Mouse (Mus musculus) granulocyte monocyte progenitor cell, adult 5-6 weeks (primary cell): ENCODE measurements around the gene Ndufaf4. TPM values are rescaled to one million over a fixed set of nuclear protein-coding genes. Genes with fewer than 3 reads are reported as not detected.
"Not testable (repeated sequence)": the region's sequence is repeated elsewhere in the genome, so short reads cannot be mapped to it uniquely, and the experiment has no call there.

Source experiments
- ATAC-seq: replicated peaks from 2 replicates; pipeline ENCODE4 v1.8.0; 2016; ENCODE audit warnings: mild to moderate bottlenecking, moderate TSS enrichment, inconsistent platforms; ENCODE audit not compliant: poor library complexity, severe bottlenecking
- total RNA-seq, 2 experiments: library from RNA; stranded (forward) in 1 of 2; stranded (reverse) in 1 of 2; fragments of 200-712, 200-1000 nt in 1 of 2; fragments of >200 nt in 1 of 2; fragmentation: Nextera tagmentation in 1 of 2; gene quantifications; 2 replicates each; pipeline ENCODE4 v1.2.3; 2014 to 2017

The Ndufaf4 gene
- total RNA-seq (2014; fragmentation: Nextera tagmentation): 37.7 and 42.8 TPM in 2 replicates
- 41.3 and 48.9 TPM in 2 replicates for total RNA-seq (2017)

DNA sequence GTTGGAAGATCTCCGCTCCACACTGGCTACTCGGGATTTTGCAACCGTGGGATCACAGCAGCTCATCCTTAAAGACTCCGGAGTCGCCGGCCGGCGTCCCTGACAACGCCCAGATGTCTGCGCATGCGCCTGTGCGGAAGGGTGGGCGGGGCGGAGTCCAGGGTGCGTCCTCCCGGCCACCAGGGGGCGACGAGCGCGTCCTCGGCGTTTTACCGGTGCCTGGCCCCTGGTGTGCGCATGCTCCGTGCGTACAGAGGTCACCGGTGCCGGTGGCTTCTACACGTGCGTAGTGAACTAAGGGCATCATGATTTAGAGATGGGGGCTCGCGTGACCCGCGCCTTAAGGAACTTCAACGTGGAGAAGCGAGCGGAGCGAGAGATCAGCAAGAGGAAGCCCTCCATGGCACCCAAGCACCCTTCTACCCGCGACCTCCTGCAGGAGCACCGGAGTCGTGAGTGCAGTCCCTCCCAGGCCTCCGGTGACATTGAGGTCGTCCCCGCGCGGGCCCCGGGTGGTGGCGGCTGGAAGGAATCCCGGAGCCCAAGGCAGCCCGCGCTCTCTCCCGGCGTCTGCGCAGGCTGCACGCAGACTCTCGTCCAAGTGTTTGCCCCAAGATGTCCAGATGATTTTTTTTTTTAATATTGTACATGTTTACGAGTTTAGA, at the start of gene Ndufaf4:
Ndufaf4 (plus strand) TSS at position 233 of the 665 bp plus-strand sequence.
- peak; percentile 94 for ATAC-seq

DNA sequence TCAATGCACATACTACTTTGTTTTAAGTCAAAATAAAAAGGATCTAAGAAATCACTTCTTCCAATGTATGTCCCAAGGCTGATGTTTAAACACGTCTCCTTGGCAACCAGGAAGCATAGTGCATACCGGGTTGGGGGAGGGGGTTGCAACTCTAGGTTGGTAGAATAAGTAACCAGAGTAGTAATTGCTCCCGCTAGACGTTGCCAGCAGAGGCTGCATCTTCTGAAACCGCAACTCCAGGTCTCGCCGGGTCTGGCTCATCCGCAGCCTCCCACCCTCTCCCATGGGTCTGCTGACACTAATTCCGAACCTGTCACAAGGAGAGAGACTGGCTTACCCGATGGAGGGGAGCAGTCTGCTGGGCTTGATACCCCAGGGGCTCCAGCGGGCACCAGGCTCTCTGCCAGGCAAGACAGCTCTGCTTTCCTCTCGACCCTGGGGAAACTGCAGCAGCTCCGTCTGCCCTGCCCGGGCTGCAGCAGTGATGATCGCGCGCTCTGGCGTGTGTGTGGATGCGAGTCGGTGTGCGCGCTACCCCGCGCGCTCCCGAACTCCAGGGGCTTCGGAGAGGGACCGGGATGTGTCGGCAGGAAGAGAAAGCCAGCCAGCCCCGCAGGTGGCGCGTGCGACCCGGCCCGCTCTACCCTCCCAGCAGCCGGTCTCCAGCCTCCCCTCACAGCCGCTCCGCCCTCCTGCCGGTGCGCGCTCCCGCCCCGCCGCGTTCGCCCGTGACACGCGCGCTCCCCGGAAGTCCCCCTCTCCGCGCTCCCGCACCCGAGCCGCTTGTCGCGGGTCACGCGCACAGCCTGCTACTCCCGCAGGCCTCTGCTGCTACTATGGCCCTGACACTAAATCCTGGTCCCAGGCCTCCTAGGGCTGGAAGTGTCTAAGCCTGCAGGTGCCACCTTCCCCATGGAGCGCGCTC, 47.2 kb upstream of the Ndufaf4 start, which contains the start of gene Klhl32:
Klhl32 (minus strand) TSS at position 724 of the 925 bp plus-strand sequence.
- ATAC-seq: peak; percentile 83

DNA sequence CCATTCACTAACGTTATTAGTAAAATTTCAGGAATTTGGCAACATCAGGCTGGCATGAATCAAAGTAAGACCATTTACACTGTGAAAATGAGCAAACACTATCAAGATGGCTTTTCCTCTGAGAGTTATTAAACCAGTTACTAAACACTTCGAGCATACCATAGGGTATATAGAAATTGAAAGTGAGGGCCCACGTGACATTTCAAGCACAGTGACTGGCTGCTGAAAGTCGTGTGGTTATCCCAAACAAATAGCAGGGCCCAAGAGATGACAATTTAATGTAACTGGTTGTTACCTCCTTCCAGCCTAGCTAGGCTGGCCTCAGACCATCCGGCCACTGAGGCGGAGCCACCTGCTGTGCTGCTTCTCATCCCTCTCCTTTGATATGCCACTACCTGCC, 32.2 kb upstream of the Ndufaf4 start:
- no peak for ATAC-seq

DNA sequence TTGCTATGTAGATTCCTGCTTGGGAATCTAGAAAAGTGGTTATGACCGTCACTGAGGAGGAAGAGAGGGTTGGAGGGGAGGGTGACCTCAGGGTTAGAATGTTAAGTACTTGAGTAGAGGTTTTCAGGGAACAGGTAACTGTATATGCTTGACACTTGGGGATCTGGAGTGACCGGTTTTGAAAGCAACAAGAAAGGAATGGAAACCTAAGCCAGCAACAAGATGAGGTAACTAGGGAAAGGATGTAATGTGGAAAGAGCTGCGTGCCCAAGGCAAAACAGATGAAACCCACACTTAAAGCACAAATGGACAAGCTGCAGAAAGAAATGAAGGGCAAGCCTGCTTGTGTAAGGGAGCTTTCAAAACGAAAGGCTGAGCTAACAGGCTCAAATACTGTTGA, 28.7 kb upstream of the Ndufaf4 start:
- no peak for ATAC-seq

DNA sequence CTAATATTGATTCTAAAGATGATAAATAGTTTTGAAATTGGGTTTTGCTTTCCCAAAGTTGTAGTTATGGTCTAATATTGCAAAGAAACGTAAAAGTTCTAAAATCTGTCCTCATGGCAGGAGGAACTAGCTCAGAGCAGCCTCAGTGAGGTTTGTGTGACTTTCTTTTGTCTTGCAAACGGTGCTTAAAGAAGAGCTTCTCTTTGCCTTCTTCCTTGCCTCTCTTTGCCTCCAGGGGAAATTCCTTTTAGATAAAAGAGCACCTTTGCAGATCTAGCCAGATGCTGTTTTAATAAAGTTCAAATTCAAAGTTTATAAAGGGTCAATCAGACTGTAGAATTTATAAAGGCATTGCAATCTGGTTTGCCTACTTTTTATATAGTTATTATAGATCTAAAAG, 8.5 kb upstream of the Ndufaf4 start:
- ATAC-seq: not testable (repeated sequence)

DNA sequence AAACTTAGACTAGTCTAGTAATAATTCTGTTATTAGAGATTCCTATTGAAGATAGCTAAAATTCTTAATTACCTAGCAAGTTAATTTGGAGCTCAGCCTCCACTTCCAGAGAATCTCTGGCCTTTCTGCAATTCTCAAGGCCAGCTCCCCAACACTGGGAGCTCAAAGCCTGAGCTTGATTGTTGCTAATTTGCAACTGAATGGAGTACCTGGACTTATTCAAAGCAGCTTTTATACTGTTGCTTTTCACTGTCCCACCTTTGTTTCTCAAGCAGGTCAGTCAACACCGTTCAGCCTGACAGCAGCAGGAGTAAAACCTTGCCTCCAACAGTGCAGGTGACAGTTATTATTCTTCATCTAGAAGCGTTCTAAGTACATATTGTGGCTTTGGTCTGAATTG, 5.6 kb upstream of the Ndufaf4 start:
- ATAC-seq: not testable (repeated sequence)

DNA sequence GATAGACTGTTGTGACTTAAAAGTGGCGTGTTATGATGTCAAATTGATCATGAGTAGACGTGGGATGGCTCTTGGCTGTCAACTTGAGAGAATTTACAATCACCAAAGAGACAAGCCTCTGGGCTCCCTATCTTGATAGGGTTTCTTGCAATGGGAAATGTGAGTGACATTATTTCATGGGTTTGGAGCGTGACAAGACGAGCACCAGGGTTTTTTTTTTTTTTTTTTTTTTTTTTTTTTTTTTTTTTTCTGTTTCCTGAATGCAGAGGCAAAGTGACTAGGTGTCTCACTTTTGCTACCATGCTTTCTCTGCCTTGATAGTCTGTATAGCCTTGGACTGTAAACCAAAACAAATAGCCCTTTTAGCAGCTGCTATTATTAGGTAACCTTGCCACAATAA, 3.3 kb upstream of the Ndufaf4 start:
- no peak for ATAC-seq

DNA sequence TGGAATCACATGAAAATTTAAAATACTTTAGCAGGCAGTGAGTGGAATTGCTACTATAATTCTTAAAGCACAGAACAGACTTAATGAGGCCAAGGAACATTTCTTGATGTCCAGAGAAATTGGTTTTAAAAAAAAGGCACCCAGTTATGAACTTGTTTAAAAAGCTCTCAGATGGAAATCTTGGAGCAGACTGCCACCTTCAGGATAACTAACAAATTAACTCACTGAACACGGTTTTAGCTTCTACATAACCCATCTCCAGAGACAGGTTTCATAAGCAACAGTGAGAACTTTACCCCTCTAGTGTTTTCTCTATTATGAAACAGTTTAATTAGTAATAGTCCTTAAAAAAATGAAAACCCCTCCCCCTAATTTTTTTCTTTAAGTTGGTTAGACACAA, 1.1 kb upstream of the Ndufaf4 start:
- ATAC-seq: peak; percentile 35

DNA sequence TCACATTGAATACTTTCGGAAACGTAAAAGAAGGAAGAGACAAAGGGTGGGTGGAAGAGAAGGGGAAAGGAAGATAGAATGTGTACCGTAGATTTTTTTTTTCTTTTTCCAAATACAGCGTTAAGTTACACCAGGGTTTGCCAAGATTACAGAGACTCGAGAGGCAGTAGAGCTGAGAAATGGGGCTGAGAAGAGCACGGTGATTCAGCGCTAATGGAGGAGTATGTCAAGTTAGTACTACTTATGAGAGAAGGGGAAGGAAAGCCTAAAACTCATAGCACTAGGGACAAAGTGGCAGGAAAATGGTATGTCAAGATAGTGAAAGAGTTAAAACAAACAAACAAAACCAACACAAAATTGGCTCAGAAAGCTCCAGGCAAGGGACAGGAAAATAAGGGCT, 532 bp upstream of the Ndufaf4 start:
- no peak for ATAC-seq

DNA sequence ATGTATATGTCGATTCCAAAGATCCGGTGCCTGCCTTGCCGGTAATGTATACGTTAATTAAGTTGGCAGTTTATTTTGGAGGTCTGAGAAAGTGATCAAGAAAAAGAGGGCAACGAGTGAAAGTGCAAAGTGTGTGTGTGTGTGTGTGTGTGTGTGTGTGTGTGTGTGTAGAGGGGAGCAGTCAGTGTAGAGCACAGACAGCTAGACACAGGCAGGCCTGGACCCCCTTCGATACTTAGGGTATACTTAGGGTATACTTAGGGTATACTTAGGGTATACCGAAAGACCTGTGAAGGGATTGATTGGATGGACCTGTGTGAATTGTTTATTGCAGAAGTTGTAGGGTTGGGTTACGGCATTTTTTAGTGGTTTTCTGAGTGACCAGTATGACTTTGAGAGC, 753 bp downstream of the Ndufaf4 start:
- ATAC-seq: no peak

DNA sequence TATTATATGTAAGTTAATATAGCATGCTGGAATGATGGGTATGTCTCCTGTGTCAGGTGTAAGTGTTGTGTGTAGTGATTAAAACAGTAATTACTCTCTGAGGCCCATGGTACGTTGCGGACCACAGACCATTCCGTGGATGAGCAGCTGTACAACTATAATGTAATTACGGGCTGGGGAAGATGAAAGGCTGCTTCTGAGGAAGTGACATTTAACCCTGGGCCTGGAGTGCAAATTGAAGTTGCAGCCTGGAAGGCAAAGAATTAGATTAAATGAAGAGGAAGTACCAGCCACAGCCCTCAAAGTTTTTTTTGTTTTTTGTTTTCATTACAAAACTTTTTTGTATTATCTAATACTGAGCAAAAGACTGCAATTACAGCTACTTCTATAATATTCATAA, 1.3 kb downstream of the Ndufaf4 start:
- ATAC-seq: peak; percentile 18

DNA sequence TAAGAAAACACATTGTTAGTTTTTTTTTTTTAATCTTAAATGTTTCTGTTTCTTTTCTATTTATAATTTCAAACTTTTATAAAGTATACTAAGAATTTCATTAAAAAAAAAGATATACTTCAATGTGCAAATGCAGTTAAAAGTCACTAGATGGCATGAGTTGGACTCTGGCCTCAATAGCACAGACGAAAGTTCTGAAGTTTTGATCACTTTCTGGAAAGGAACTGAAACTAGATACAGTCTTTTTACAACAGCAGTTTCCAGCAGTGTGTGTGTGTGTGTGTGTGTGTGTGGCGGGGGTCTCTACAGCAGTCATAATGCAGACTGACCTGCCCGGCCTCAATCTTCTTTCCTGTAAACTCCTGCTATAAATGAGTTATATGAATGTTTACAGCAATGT, 9.9 kb downstream of the Ndufaf4 start:
- peak; percentile 53; the same call in 1 of the 2 replicates for ATAC-seq

DNA sequence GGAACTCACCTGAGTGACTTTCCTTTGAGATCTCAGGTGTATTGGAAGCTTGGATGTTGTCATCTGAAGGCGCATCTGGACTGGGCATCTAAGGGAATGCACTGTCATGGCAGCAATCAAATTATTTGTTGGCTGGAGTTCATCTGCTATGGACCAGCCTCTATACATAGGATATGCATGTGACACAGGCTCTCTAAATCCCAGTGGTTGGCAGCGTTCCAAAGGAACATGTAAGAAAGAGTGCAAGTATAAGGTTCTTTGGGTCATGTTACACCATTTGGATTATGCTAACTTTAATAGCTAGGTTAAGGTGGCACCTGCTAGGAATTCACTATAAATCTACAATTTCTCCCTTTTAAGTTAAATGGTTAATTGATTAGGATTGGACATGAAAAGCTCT, 17.7 kb downstream of the Ndufaf4 start:
- ATAC-seq: no peak

DNA sequence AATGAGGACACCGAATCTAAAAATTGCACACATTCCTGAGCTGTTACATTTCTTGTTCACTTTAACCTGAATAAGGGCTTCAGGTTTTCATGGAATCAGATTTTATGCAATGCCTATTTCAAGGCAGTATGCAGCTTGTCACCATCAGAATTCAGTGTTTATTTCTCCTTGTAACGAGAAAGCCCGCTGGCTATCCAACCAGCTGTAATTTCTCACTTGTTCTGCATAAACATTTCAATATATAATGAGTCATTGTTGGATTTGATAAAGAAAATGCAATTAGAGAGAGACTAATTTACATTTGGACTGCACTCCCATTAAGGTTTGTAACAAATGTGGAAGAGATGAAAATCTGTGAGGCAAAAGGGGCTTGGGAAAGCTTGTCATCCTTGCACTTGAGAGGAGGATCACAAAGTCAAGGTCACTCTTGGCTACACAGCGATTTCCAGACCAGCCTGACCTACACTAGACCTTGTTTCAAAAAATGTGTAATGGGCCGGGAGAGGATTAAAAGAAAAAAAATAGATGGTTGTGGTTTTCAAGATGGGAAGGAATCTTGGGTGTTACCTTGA, 22.2 kb downstream of the Ndufaf4 start:
- ATAC-seq: no peak

DNA sequence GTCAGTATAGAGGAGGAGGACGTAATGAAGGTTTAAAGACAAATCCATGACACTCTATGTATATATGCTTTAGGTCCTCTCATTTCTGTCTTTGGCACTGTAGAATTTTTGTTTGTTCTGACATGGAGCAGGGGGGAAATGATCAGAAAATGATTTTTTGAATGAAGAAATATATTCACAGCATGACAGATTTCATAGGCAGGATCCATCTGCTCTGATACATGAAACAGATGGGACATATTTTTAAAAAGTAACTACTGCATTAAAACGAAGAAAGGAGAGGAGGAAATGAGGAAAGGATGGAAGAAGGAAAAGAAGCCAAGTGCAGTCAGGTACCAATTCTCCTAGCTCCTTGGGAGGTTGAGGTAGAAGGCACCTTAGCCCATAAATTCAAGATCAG, 26.8 kb downstream of the Ndufaf4 start:
- ATAC-seq: no peak

DNA sequence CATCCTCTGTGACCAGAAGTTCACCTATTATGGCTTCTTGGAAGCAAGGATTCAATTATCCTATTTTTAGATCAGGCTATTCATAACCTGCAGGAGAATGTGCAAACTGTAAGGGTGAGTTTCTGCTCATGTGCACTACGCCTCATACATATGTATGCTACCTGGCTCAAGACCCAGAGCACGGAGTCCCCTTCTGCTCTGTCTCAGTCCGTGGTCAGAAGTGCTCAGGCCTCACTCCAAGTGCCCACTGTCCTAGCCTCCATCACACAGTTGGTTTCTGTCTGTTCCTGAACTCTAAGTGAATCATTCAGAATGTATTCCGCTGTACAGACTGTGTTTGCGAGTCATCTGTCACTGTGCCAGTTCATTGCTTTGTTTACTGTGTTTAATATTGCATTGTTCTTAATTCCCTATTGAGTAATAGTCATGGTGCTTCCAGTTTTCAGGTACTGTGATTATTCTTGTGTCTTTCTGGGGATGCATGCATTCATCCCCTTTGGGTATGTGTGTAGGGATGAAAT, 30.4 kb downstream of the Ndufaf4 start:
- no peak for ATAC-seq

DNA sequence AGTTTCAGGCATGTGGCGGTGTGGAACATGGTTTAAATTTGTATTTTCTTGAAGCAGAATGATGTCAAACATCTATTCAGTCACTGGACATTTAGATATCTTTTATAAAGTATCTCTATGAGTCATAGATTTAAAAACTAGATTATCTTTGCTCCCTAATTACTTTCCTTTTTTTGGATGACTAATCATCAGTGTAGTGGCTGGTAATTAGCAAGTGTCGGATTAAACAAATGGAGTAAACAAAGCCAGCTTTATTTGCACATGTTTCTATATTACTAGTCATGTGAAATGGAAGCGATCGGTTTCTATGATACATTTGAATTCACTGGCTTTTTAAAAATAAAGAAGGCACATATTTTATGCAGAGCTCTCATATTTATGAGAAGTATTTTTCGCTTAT, 31.0 kb downstream of the Ndufaf4 start:
- no peak for ATAC-seq

DNA sequence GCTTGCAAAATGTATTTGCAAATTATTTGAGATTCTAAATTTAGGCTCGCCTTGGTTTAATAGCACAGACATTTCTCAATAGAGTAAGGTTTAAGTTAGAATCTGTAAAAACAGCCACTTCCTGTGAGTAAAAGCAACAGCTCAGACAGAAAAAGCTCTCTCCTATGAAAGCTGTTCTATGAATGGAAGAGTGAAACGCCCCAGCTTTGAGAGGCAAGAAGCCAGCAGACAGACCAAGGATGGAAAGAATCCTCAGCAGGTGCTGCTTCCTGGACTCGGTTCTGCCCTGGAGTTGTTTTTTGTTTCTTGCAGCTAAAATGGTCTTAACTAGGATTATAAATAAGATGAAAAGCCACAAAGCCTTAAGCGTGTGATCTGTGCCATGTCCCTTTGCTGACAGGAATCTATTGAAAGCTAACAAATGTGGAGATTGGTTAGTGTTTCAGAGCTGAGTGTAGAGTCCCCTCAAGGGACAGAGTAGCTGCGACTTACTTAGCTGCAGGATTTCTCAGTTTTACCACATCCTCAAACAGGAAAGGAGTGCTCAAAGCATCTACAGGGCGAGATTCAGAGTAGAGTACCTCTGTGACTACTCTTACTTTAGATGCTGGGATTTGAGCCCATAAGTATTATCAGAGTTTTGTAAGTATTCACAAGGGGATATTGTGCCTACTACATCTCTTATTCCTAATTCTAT, 45.0 kb downstream of the Ndufaf4 start:
- ATAC-seq: no peak
